Mouse (Mus musculus): ENCODE data around the gene S100g. TPM values are rescaled to one million over a fixed set of nuclear protein-coding genes. Genes with fewer than 3 reads are reported as not detected.

The S100g gene
- 0.40 and 0.48 TPM in 2 replicates for polyA plus RNA-seq (2012; rRNA removed)

DNA sequence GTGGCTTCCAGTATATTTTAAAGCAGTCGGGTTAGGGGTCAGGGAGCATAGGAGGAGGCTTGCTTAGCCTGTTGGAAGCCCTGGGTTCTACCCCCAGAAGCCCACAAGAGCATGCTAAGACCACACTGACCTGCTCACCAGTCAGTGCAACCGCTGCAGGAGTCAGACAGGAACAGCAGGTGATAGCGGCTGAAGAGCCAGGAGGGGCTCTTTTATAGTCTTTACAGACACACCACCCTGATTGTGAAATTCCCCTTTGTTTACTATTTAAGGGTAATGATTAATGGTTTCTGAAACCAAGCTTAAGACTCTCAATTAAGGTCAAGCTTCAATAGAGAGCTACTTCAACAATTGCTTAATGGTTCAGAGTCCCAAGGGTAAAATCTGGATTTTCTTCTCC lies at the start of gene S100g:
Gene S100g (minus strand): TSS at position 217 of the 400 bp plus-strand sequence.

Other genes with a start within 250 kb of the S100g start
- 213 and 237 TPM in 2 replicates for gene Rbbp7, start 204.2 kb downstream of the S100g start, polyA plus RNA-seq (2012; rRNA removed)
- gene Txlng, start 135.1 kb downstream of the S100g start, polyA plus RNA-seq (2012; rRNA removed), result 13.2 and 16.0 TPM in 2 replicates
- gene Syap1, start 76.2 kb downstream of the S100g start, polyA plus RNA-seq (2012; rRNA removed), result 34.0 and 38.7 TPM in 2 replicates
- 37.7 and 59.0 TPM in 2 replicates for gene Ctps2, start 63.4 kb downstream of the S100g start, polyA plus RNA-seq (2012; rRNA removed)